Mouse (Mus musculus): ENCODE results near the gene Id2. TPM values are rescaled to one million over a fixed set of nuclear protein-coding genes. Genes with fewer than 3 reads are reported as not detected.

Gene Id2
- polyA plus RNA-seq, 1 experiment from 2014 or later, result 444 TPM

DNA sequence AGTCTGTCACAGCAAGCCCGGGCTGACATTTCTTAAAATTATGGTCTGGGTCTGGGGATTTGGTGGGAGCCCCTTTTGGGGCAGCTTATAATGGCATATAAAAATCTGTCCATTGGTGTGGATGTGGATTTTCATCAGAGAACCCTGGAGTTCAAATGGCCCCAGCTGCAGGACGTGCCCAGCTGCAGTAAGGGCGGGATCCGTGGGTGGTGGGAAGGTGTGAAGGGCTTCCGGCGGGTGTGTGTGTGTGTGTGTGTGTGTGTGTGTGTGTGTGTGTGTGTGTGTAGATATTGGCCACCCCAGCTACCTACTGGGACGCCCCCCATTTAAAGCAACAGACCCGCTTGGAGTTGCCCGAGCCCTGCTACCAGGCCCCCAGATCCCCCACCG is 1.2 kb upstream of the Id2 start:
- H3K4me1 ChIP-seq (ENCODE audit: insufficient read depth, low read depth, low read length), result peaks cover 21% of the 10 kb centered on the region; the same call in 1 of the 2 replicates
- peak overlapping the region; percentile 48; the same call in 1 of the 2 replicates for H3K9ac ChIP-seq (replicated peaks; ENCODE audit: low read depth)
- H3K27me3 ChIP-seq (replicated peaks; ENCODE audit: insufficient read depth, low read length), result no peaks in the 10 kb centered on the region
- DNase-seq (ENCODE audit: low spot score), result peak; percentile 57
- ATAC-seq, result peak; percentile 2; the same call in 1 of the 2 replicates
- peak overlapping the region; percentile 63 for H3K4me3 ChIP-seq (ENCODE audit: low read depth, low read length)
- no peak for TF ChIP-seq EP300 (IDR thresholded peaks at IDR 0.05)
- TF ChIP-seq CTCF (IDR thresholded peaks at IDR 0.05), result no peak
- peak overlapping the region; percentile 92 for H3K4me2 ChIP-seq (replicated peaks; ENCODE audit: low read depth, low read length)
- H3K27ac ChIP-seq (ENCODE audit: low read length), result peak overlapping the region; percentile 96
- under 1% methylated on average over 8 of the region's 10 CpGs for WGBS
- no peaks in the 10 kb centered on the region for H3K36me3 ChIP-seq (ENCODE audit: insufficient read depth, low read length)
- H3K9me3 ChIP-seq (ENCODE audit: low read length), result no peaks in the 10 kb centered on the region

DNA sequence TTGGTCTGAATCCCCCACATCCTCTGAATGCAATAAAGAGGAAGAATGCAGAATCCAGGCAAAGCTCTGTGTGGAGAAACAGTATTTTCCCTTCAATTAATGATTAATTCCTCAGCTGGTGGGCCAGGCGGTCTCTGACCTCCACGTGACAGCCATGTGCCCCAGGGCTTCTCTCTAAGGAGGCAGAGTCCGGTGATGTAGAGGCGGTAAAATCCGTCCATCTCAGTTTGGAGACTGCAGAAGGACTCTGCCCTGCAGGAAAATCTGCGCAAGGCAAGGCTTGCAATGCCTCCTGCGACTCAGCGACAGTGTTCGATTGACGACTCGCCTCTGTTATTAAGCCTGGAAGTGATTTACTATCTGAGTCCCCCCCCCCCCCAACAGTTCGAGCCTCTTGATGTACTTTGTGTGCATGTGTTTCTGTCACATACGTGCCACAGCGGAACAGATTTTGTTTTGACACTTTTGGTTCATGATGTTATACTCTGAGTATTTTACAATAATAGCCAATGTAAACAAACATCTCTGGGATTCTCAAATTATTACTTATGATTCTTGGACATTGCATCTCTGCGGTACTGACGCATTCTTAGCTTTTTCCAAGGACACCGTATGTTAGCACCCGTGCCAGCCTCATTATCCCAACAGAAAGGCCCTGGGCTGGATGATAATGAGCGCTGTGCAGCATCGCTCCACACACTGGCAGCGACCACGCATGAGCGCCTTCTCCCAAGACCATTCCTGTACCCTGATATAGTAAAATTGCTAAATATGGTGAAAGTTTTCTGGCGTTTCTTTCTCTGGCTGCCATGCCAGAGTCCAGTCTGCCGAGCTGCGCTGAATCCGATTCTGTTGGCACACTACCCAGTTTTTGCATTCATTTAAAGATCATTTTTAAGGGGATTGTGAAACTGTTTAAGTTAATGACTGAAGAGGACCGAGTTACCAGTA is 545 bp upstream of the Id2 start:
- H3K27ac ChIP-seq (ENCODE audit: low read length), result peak overlapping the region; percentile 96
- no peaks in the 10 kb centered on the region for H3K36me3 ChIP-seq (ENCODE audit: insufficient read depth, low read length)
- DNase-seq (ENCODE audit: low spot score), result peak; percentile 83
- TF ChIP-seq EP300 (IDR thresholded peaks at IDR 0.05) (no peak; the same call in 1 of the 2 replicates), CTCF (IDR thresholded peaks at IDR 0.05) (no peak)
- peak overlapping the region; percentile 63; the same call in 1 of the 2 replicates for H3K4me3 ChIP-seq (ENCODE audit: low read depth, low read length)
- 14% methylated on average over 28 of the region's 28 CpGs for WGBS
- no peaks in the 10 kb centered on the region for H3K27me3 ChIP-seq (replicated peaks; ENCODE audit: insufficient read depth, low read length)
- ATAC-seq, result no peak
- H3K9me3 ChIP-seq (ENCODE audit: low read length), result no peaks in the 10 kb centered on the region
- peak overlapping the region; percentile 92 for H3K4me2 ChIP-seq (replicated peaks; ENCODE audit: low read depth, low read length)
- H3K4me1 ChIP-seq (ENCODE audit: insufficient read depth, low read depth, low read length), result peaks cover 27% of the 10 kb centered on the region; the same call in 1 of the 2 replicates
- no peak overlapping the region; the same call in 1 of the 2 replicates for H3K9ac ChIP-seq (replicated peaks; ENCODE audit: low read depth)

DNA sequence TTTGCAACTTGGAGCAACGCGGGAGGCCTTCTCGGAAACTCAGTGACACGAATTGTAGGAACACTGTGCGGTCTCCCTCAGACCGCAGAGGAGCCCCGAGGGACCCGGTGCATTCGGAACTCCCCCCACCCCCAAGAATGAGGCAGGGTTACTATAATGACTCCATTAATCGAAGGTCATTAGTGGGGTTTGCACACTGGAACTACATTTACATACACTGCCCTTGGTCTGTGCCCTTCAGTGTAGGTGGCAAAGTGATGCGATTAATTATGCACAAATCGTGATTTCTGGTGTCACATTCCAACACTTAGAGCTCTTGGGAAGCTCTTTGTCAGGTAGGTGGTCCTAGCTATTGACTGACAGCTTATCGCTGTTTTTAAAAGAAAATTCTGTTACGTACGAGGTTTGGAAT is 294 bp downstream of the Id2 start:
- peak overlapping the region; percentile 94 for H3K27ac ChIP-seq (ENCODE audit: low read length)
- H3K9ac ChIP-seq (replicated peaks; ENCODE audit: low read depth), result peak overlapping the region; percentile 66
- H3K27me3 ChIP-seq (replicated peaks; ENCODE audit: insufficient read depth, low read length), result no peaks in the 10 kb centered on the region
- DNase-seq (ENCODE audit: low spot score) (peak; percentile 25), ATAC-seq (no peak)
- TF ChIP-seq CTCF (IDR thresholded peaks at IDR 0.05) (no peak), EP300 (IDR thresholded peaks at IDR 0.05) (no peak)
- peak overlapping the region; percentile 49 for H3K4me3 ChIP-seq (ENCODE audit: low read depth, low read length)
- no peaks in the 10 kb centered on the region for H3K9me3 ChIP-seq (ENCODE audit: low read length)
- H3K36me3 ChIP-seq (ENCODE audit: insufficient read depth, low read length), result no peaks in the 10 kb centered on the region
- peaks cover 28% of the 10 kb centered on the region; the same call in 1 of the 2 replicates for H3K4me1 ChIP-seq (ENCODE audit: insufficient read depth, low read depth, low read length)
- WGBS, result 6% methylated on average over 15 of the region's 15 CpGs
- H3K4me2 ChIP-seq (replicated peaks; ENCODE audit: low read depth, low read length), result peak overlapping the region; percentile 92

DNA sequence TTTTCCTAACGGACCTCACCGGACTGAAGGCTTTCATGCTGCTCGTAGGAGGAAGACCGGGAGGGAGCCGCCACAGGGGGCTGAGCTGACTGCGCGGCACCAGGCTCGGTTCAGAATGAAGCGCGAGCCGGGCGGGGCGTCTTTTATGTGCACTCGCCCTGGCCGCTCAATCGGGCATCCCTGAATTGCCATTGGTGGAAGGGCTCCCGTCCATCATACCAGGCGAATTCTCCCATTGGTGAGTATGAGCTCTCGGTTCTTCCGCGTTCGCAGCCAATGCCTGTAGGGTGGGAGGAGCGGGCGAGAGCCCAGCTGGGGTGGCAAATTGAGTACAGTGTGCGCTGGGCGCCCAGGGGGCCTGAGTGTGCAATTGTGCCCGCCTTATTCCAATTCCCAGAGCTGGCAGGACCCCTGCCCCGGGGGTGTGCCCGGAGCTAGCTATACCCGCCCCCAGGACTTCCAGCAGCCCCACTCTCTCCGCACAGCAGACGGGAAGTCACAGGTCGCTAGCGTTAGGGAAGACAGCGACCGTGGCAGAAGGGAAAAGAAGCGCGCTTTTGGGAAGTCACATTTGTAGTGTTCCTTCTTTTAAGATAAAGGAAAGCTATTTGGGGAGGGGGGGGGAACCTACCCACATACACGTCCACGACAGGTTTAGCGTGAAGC is 833 bp downstream of the Id2 start:
- Histone ChIP-seq H3K4me3 (ENCODE audit: low read depth, low read length) (peak overlapping the region; percentile 49), H3K36me3 (ENCODE audit: insufficient read depth, low read length) (no peaks in the 10 kb centered on the region), H3K9ac (replicated peaks; ENCODE audit: low read depth) (peak overlapping the region; percentile 66), H3K27ac (ENCODE audit: low read length) (peak overlapping the region; percentile 94), H3K27me3 (replicated peaks; ENCODE audit: insufficient read depth, low read length) (no peaks in the 10 kb centered on the region), H3K4me2 (replicated peaks; ENCODE audit: low read depth, low read length) (peak overlapping the region; percentile 92), H3K9me3 (ENCODE audit: low read length) (no peaks in the 10 kb centered on the region), H3K4me1 (ENCODE audit: insufficient read depth, low read depth, low read length) (peaks cover 28% of the 10 kb centered on the region; the same call in 1 of the 2 replicates)
- under 1% methylated on average over 41 of the region's 41 CpGs for WGBS
- peak; percentile 83 for ATAC-seq
- DNase-seq (ENCODE audit: low spot score), result peak; percentile 99
- TF ChIP-seq EP300 (IDR thresholded peaks at IDR 0.05) (no peak), CTCF (IDR thresholded peaks at IDR 0.05) (peak; percentile 32)

DNA sequence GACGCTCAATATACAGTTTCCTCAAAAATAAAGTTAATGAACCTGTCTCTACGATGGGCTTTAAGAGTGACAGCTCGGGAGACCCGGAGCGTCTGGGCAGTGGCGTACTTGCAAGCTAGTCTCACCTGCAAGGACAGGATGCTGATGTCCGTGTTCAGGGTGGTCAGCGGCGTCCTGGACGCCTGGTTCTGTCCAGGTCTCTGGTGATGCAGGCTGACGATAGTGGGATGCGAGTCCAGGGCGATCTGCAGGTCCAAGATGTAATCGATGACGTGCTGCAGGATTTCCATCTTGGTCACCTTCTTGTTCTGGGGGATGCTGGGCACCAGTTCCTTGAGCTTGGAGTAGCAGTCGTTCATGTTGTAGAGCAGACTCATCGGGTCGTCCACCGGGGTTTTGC is 1.4 kb downstream of the Id2 start:
- Histone ChIP-seq H3K4me3 (ENCODE audit: low read depth, low read length) (peak overlapping the region; percentile 49), H3K36me3 (ENCODE audit: insufficient read depth, low read length) (no peaks in the 10 kb centered on the region), H3K9ac (replicated peaks; ENCODE audit: low read depth) (peak overlapping the region; percentile 27), H3K27me3 (replicated peaks; ENCODE audit: insufficient read depth, low read length) (no peaks in the 10 kb centered on the region), H3K4me1 (ENCODE audit: insufficient read depth, low read depth, low read length) (peaks cover 28% of the 10 kb centered on the region; the same call in 1 of the 2 replicates), H3K4me2 (replicated peaks; ENCODE audit: low read depth, low read length) (peak overlapping the region; percentile 92), H3K27ac (ENCODE audit: low read length) (peak overlapping the region; percentile 94), H3K9me3 (ENCODE audit: low read length) (no peaks in the 10 kb centered on the region)
- WGBS, result 0% methylated on average over 19 of the region's 19 CpGs
- TF ChIP-seq CTCF (IDR thresholded peaks at IDR 0.05), result no peak
- no peak for TF ChIP-seq EP300 (IDR thresholded peaks at IDR 0.05)
- ATAC-seq (no peak), DNase-seq (ENCODE audit: low spot score) (no peak)
